Mouse (Mus musculus): ENCODE measurements around the gene Cybrd1. TPM values are rescaled to one million over a fixed set of nuclear protein-coding genes. Genes with fewer than 3 reads are reported as not detected.

Cybrd1 gene
- polyA plus RNA-seq, 1 experiment from 2014 or later: 1.1 TPM

DNA sequence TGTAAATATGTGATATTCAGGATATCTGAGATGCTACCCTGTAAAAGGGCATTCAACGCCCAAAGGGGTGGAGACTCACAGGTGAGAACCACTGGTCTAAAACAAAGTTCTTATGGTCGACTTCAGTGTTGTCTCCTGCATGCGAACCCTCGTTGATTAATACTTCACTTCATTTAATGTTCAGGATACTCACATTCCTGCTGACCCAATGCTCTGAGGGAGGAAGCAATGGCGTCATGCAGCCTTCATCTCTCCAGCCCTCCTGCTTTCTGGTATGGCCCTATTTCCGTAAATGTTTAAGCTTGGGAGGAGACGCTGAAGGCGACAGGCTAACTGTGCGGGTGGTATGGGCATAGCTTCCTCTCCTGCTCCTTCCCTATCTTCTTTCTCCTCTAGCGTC, 62.0 kb downstream of the Cybrd1 start:
- WGBS (ENCODE audit: insufficient replicate concordance): 74% methylated on average over 10 of the region's 10 CpGs
- Histone ChIP-seq H3K4me2 (no peak overlapping the region), H3K27ac (no peak overlapping the region), H3K9ac (no peak overlapping the region), H3K4me3 (no peak overlapping the region), H3K9me3 (replicated peaks) (no peaks in the 10 kb centered on the region), H3K36me3 (no peaks in the 10 kb centered on the region), H3K27me3 (replicated peaks) (peaks cover 12% of the 10 kb centered on the region), H3K4me1 (peaks cover 12% of the 10 kb centered on the region)
- ATAC-seq: no peak

- ATAC-seq: no peak
- H3K27me3 ChIP-seq (replicated peaks): peaks cover 12% of the 10 kb centered on the region
- no peak overlapping the region for H3K9ac ChIP-seq
- no peak overlapping the region for H3K4me2 ChIP-seq
- 54% methylated on average over 8 of the region's 8 CpGs for WGBS (ENCODE audit: insufficient replicate concordance)
- H3K4me1 ChIP-seq: peaks cover 12% of the 10 kb centered on the region
- H3K9me3 ChIP-seq (replicated peaks): no peaks in the 10 kb centered on the region
- H3K4me3 ChIP-seq: no peak overlapping the region
- H3K27ac ChIP-seq: no peak overlapping the region
- H3K36me3 ChIP-seq: no peaks in the 10 kb centered on the region
Observed at GRCm38 (mm10) chr2:71180566-71181217, 63.0 kb downstream of the Cybrd1 start.

- peaks cover 24% of the 10 kb centered on the region for H3K4me1 ChIP-seq
- no peak overlapping the region for H3K9ac ChIP-seq
- peak; percentile 85 for ATAC-seq
- peaks cover 26% of the 10 kb centered on the region for H3K27me3 ChIP-seq (replicated peaks)
- no peak overlapping the region for H3K4me3 ChIP-seq
- H3K4me2 ChIP-seq: peak overlapping the region; percentile 34
- H3K27ac ChIP-seq: peak overlapping the region; percentile 64; the same call in 1 of the 2 replicates
- H3K9me3 ChIP-seq (replicated peaks): no peaks in the 10 kb centered on the region
- no peaks in the 10 kb centered on the region for H3K36me3 ChIP-seq
- 45% methylated on average over 3 of the region's 3 CpGs for WGBS (ENCODE audit: insufficient replicate concordance)
Observed at GRCm38 (mm10) chr2:71187950-71188349, 70.2 kb downstream of the Cybrd1 start.

- no peak for ATAC-seq
Observed at GRCm38 (mm10) chr2:71188861-71189260, 71.1 kb downstream of the Cybrd1 start.

DNA sequence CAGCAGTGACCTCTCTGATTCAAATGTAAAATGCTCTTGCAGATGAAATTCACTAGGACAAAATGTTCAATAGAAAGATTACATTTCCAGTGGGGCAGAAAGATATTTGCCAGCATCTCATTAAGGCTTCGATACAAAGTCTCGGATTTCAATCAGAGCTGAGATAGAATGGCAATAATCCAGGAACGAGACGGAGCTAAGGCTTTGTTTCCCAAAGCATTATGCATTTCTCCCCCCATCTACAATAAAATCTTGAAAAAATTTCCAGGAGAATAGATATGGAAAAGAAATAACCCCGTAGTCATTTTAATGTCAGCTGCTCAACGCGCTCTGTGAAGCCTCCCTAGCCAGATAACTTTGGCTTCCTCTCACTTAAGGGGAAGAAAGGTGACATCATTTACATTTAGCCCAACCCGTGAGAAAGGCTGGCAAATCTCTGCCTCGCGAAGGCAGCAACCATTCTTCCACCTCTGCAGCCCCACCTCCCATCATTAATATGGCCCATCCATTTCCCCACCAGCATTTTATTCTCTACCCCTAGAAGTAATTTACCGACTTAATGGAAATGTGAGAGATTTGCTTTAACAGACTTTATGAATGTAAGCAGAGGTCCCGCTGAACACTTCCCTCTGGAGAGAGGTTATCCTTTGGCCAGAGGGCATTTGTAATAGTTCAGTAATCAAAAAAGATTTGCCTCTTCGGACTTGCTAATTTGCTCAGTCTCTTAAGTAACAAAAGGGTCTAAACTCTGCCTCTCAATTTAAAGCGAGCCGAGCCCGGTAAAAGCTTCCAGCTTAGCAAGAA, 73.9 kb downstream of the Cybrd1 start:
- no peak for ATAC-seq
- Histone ChIP-seq H3K9me3 (replicated peaks) (no peaks in the 10 kb centered on the region), H3K4me2 (peak overlapping the region; percentile 20)

More at GRCm38 (mm10) chr2:71188861-71189260, 71.1 kb downstream of the Cybrd1 start:
- H3K36me3 ChIP-seq: no peaks in the 10 kb centered on the region
- no peak overlapping the region for H3K4me2 ChIP-seq
- no peak overlapping the region for H3K27ac ChIP-seq
- H3K4me3 ChIP-seq: no peak overlapping the region
- no peak overlapping the region for H3K9ac ChIP-seq
- H3K9me3 ChIP-seq (replicated peaks): no peaks in the 10 kb centered on the region
- H3K27me3 ChIP-seq (replicated peaks): peaks cover 34% of the 10 kb centered on the region
- peaks cover 24% of the 10 kb centered on the region for H3K4me1 ChIP-seq
- 65% methylated on average over 2 of the region's 2 CpGs for WGBS (ENCODE audit: insufficient replicate concordance)

GRCm38 (mm10) chr2:71192195-71192807, 74.6 kb downstream of the Cybrd1 start:
- Histone ChIP-seq H3K27me3 (replicated peaks) (peaks cover 34% of the 10 kb centered on the region), H3K9me3 (replicated peaks) (no peaks in the 10 kb centered on the region), H3K4me1 (peaks cover 23% of the 10 kb centered on the region), H3K4me3 (no peak overlapping the region), H3K27ac (no peak overlapping the region), H3K36me3 (no peaks in the 10 kb centered on the region), H3K4me2 (peak overlapping the region; percentile 20), H3K9ac (no peak overlapping the region)
- ATAC-seq: no peak
- 50% methylated on average over 17 of the region's 17 CpGs for WGBS (ENCODE audit: insufficient replicate concordance)

More for the DNA sequence above, 73.9 kb downstream of the Cybrd1 start:
- no peak overlapping the region for H3K4me3 ChIP-seq
- 38% methylated on average over 16 of the region's 16 CpGs for WGBS (ENCODE audit: insufficient replicate concordance)
- no peaks in the 10 kb centered on the region for H3K36me3 ChIP-seq
- H3K27ac ChIP-seq: no peak overlapping the region
- peaks cover 34% of the 10 kb centered on the region for H3K27me3 ChIP-seq (replicated peaks)
- peaks cover 24% of the 10 kb centered on the region for H3K4me1 ChIP-seq
- H3K9ac ChIP-seq: no peak overlapping the region

Other genes with a start within 250 kb of the Cybrd1 start
- 21.4 and 23.1 TPM in 2 replicates for gene Dcaf17, start 62.6 kb upstream of the Cybrd1 start, polyA plus RNA-seq (2016; fragmentation: Nextera tagmentation; extraction: Ambion mirVana)
- 13.4 and 13.6 TPM in 2 replicates for gene Mettl8, start 62.3 kb upstream of the Cybrd1 start, polyA plus RNA-seq (2016; fragmentation: Nextera tagmentation; extraction: Ambion mirVana)
- gene Dync1i2, start 93.8 kb downstream of the Cybrd1 start, polyA plus RNA-seq (2016; fragmentation: Nextera tagmentation; extraction: Ambion mirVana): 42.0 and 43.0 TPM in 2 replicates
- 31.1 and 31.2 TPM in 2 replicates for gene Slc25a12, start 249.8 kb downstream of the Cybrd1 start, polyA plus RNA-seq (2016; fragmentation: Nextera tagmentation; extraction: Ambion mirVana)